Mouse (Mus musculus): ENCODE results near the gene Mafg.
"Not testable (repeated sequence)": the region's sequence is repeated elsewhere in the genome, so short reads cannot be mapped to it uniquely, and the experiment has no call there.

Gene Mafg

DNA sequence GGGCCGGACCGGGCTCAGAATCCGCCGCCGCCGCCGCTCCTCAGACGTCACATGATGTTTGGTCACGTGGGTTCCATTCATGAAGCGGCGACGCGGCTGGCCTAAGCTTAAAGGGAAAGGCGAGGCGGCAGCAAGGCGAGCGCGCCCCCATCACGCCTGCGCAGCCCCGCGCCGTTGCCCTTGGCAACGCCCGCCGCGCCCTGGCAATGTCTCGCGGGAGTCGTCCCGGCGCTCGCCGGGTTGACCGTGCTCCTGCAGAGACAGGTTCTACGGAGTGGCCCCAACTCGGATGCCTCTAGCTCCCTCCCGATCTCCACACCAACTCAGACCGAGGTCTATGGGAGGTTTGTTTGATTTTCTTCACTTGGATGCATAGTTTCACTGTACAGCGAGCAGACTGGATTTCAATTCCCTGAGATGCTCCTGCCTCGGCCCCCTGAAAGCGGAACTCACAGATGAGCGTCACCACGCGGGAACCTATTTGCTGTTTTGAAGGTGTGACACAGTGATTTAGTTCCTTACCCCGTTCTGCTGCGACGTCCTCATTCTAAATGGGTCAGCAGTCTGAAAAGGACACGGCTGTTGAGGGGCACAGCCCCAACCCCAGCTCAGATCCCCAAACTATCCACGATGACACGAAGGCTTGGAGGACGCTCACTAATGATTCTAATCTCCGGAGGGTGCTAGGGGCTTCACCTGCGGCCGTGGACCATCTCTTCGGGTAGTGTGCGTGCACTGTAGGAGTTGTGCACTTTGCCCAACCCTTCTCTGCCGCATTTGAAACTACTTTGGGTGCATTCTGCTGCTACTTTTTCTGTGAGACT, at the start of gene Mafg:
Gene Mafg, minus strand, starts transcription at position 81 of the 824 bp plus-strand sequence.
- in situ Hi-C loops (cut with MboI, MseI) = no loop called here

DNA sequence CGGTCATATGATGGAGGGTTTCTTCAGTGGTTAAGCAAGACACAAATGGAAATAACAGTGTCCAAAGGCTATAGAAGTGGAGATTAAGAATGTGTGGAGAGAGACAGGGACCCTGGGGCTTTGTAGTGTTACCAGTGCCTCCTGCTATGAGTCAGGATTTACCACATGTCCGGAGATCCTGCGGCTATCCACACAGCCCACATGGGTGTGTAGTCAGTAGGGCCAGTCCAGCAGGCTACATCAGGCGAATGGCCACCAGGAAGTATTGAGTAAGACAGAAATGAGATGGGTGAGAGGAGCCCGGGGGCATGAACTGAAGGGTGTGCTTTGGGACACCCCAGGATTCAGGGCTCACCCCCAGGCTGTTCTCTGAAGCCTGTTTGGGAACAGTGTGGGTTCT, 49.3 kb upstream of the Mafg start:
- in situ Hi-C loops (cut with MboI, MseI) = no loop called here

DNA sequence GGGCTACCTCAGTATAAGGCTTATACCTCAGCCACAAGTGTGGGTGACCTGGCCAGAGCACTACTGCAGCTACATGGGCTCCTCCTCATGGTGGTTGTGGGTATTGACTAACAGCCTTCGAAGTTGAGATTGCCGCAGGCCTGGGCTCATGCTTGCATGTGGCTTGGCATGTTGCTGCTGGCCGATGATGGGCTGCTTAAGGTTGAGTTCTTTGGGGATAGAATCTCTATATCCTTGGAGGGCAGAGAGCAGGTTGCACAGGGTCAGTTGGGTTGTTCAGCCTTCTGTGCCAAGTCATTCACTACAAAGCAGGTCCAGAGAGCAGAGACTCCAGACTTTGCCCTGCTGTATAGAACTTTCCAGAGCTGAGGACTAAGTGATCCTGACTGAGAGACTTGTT, 46.5 kb upstream of the Mafg start:
- in situ Hi-C loops (cut with MboI, MseI) = no loop called here

DNA sequence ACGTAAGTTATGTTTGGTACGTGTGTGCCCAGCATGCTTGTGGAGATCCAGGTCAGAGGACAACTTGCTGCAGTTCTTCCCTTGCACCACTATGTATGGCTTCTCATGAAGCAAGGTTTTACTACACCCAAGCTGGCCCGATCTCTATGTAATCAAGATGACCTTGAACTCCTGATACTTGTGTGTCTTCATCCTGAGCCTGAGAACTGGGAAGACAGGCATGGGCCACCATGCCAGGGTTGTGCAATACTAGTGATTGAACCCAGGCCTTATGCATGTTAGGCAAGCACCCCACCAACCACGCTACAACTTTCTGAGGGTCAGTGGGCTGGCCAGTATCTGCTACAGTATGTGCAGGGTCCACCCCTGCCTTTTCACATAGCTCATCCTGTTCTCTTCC, 43.6 kb upstream of the Mafg start:
- in situ Hi-C loops (cut with MboI, MseI) = no loop called here

DNA sequence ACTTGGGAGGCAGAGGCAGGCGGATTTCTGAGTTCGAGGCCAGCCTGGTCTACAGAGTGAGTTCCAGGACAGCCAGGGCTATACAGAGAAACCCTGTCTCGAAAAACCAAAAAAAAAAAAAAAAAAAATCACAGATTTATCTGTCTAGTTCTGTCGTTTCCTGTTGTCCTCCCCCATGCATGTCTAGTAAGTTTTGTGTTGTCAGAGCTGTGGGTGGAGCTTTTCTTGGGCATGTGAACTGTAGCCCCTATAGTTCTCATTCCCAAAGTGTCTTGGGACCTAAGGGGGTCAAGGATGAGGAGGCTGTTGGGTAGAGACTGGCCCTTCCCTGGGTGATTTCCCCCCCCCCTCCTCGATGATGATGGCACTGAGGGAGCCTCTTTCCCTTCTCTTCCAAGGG, 42.5 kb upstream of the Mafg start:
- in situ Hi-C loops (cut with MboI, MseI) = not testable (repeated sequence)

DNA sequence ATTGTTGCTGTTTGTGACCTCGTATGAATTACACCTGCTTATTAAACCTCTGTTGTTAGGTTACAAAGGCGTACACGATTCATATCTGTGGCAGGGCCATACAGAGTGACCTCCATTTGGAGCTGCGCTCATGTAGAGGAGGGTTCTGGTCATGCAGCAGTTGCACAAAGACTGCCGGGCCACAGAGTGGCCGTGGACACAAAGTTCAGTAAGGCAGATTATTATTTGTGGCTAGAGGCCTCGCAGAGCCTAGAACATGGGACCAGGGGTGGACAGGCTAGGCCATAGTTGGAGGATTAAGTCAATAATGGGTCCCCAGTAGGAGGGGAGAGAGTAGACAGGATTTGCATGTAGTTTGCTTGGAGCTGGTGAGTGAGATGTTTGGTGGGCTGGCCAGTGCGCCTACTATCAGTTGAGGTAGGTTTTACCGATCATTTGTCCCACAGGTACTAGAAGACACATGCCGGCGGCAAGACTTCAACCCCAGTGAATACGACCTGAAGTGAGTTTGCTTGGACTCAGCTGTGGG, 40.3 kb upstream of the Mafg start:
- in situ Hi-C loops (cut with MboI, MseI) = no loop called here

DNA sequence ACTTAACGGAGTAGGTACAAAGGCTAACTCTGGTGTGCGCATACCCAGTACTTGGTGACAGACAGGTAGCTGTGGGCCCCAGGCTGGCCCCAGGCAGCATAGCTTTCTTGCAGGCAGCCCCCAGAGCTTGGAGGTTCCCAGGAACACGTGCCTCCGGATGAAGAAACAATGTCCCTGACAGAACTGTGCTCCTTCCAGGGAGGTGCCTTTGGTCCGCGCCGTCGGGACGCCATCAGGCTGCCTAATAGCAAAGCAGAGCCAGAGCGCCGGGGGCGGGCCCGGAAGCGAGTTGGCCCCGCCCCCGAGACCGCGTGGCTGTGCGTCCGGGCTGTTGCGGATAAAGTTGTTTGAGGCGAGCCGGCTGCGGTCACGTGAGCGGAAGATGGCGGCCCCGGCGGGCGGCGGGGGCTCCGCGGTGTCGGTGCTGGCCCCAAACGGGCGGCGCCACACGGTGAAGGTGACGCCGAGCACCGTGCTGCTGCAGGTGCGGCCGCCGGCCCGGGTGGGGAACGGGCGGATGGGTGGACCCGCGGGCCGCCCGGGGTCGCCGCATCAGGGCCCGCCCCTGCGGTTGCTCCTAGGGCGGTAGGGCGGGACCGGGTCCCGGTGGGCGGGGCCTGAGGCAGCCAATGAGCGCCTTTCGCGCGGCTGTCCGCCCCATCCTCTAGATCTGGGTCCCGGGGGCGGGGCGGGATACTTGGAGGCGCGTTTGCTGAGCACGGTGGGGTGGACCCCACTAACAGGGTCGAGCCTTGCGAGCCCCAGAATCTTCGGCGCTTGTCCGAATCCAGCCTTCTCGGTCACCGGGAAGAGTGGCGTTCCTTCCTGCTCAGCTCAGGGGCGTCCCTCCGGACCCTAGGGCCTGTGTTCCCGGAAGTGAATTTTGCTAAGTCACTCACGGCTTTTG, 39.5 kb upstream of the Mafg start, which contains the start of gene Aspscr1:
Gene Aspscr1, plus strand, starts transcription at position 287 of the 907 bp plus-strand sequence.
- in situ Hi-C loops (cut with MboI, MseI) = no loop called here

DNA sequence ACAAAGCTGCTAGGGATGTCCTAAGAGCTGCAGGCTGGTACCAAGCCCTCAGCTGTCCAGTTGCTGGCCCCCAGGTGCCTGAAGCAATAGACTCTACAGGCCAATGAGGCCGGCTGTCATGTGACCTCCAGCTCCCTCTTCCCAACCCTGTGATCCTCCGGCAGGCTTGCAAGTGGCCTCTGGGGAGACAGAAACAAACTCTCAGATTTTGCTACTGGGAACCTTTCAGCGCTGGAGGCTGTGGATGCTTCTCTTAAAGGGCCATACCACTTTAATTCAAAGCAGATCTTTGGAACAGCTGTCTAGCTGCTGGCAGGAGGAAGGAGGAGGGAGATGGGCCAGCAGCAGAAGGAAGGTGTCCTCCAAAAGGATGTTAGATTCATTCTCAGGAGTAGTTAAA, 33.2 kb upstream of the Mafg start:
- in situ Hi-C loops (cut with MboI, MseI) = no loop called here

DNA sequence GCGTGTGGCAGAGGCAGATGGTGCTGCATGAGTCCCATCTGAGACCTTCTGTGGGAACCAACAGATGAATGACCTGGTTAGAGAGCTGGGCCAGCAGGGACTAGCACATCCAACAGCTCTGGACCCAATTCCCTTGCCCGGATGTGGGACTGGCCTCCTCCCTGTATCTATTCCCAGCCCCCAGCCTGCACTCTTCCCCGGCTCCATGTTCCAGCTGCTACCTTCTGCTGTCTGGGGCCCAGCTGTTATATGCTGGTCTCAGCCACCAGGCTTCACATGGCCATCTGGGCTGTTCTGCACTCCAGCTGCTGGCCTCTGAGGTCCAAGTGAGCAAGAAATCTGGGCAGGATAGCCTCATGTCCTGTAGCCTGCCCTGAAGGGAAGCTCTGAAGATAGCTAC, 32.0 kb upstream of the Mafg start:
- in situ Hi-C loops (cut with MboI, MseI) = no loop called here

DNA sequence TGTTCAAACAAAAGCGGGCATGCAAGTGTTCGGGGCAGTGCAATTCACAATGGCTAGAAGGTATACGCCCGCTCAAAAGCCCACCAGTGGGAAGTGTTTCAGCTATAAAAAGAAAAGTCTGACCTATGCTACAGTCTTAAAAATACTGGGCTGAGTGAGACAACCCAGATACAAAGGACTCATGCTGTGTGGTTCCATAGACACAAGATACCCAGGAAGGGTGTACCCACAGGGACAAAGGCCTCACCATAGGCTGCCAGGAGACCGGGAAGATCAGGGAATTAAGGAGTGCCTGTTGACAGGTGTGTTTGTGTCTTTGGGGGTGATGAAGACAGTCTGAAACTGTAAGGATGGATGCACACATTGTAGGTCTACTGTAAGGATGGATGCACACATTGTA, 30.3 kb upstream of the Mafg start:
- in situ Hi-C loops (cut with MboI, MseI) = no loop called here

DNA sequence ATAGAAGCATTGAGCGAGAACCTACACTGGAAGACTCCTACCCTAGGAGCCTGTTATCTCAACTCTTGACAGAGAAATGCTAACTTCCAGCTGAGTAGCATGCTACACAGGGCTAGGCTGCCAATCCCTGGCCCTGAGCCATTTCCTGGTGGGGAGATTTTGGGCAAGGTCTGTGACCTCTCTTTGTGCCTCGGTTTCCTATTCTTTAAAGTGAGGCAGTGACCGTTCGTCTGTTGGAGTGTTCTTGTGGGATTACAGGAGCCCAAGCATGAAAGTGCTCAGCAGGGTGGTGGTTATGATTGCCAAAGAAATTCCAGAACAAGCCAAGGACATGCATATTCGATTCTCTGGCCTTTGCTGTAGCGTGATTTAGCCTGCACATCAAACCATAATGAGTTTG, 29.4 kb upstream of the Mafg start:
- in situ Hi-C loops (cut with MboI, MseI) = no loop called here

DNA sequence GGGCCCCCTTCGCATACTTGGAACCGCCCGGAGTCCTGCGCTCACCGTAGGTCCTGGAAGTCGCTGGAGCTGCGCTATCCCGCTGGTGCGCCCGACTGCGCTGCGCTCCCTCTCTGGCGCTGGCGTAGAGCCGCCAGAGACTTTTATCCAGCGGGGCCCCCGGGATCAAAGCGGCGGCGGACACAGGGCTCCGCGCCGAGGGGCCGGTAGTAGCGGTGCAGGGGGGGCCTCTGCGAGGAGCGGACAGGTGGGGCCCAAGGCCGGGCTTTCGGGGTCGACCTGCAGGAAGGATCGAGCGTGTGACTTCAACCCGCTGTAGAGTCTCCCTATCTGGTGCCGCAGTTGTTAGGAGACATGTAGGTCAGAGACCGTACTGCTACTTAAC, 27.7 kb upstream of the Mafg start, which contains the start of gene Notum:
Gene Notum, minus strand, starts transcription at position 100 of the 385 bp plus-strand sequence.
- in situ Hi-C loops (cut with MboI, MseI) = no loop called here

DNA sequence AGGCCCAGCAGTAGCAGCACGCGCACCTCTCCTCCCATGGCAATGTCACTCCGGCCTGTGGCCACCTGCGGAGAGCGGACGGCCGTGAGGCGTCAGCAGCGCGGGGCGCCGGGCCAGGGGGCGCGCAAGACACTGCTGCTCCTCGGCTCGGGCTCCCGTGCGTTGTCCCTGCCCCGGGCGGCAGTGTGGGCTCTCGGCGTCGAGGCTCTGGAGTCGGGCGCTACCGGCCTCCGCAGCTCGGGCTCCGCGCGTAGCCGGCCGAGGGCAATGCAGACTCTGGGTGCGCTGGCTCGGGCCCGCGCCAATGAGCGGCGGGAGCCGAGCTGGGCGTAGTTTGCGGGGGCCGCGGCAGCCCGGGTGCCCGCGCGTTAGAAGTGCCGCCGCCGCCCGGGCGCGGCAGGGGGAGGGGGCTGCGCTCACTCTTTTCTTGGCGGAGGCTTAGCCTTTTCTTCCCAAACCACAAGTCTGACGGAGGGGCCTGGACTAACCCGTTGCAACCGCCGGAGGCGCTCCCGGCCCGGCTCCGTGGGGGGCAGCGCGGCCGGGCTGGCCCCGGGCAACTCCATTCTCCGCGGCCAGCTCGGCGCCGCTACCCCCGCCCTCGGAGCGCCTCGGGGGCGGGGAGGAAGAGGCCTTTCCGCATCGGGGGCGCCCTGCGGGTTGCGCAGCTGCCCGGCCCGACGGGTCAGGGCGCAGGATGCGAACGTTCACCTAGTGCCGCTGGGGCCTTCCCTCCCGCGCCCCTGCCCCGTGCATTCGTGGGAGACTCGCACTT, 27.1 kb upstream of the Mafg start:
- in situ Hi-C loops (cut with MboI, MseI) = no loop called here

DNA sequence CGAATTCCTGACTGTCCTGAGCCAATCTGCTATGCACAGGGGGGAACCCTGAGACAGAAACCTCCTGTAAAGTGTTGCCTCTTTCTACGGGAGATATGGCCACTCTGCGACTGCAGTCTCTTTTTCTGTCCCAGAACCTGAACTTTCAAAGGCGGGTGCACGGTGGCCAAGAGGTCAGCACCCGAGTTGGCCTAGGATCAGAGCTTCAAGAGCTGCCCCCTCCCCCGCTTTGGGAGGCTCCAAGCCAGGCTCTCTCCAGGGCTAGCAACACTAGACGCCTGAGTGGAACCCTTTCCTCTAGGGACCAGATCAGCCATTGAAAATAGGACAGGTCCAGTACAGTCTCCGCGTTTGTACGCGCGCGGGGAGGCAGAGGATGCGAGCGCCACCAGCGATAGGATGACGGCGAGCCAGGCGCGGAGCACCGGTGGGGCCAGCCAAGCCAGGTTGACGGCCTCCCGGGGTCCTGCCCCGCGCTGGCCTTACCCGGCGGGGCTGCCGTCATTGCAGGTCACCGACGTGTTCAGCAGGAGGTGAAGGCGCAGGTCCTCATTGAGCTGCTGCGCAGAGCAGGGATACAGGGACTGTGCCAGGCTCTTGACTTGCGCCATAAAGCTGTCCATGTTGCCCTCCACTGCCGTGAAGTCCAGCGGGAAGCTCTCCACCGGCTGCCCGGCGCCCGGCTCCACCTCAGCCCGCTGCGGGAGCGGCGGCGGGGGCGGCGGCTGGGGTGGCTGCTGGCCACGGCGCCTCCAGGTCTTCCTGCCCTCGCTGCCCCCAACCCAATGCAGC, 26.3 kb upstream of the Mafg start:
- in situ Hi-C loops (cut with MboI, MseI) = no loop called here

DNA sequence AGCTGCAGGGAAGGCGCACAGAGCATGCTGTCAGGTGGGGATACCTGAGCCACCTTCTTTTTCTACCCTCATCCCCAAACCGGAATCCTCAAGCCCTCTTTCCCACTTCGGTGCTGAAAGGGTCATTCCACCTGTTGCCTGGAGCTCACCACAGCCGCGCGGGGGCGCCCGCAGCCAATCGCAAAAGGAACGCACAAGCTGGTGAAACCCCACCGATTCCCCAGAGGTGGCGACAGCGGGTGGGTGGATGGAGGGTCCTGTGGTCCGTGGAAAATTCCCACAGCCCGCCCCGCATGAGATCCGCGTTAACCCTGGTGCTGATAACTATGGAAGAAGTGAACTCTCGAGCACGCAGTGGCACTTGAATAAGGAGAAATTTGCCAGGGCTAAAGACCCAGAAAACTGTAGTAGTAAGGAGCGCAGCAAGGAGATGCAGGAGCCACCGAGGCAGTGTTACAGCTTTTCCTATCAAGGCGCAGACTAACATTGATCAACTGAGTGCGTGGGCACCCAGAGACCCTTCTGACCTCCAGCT, 25.5 kb upstream of the Mafg start:
- in situ Hi-C loops (cut with MboI, MseI) = no loop called here

DNA sequence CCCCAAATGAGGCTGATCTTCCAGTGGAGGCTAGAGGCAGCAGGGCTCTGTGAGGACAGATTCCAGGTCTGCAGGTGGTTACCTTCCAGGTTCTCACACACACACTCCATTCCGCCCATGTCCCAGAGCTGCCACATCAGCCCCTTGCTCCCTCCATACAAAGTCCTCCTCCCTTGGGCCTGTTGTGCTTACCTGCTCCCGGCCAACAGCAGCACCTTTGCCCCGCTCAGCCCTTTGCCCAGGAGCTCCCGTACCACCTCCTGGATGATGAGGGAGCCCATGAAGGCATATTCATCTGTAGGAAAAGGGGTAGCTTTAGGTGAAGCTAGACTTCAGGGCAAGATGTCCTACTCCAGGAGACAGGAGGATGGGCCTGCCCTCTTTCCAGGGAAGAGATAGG, 23.9 kb upstream of the Mafg start:
- in situ Hi-C loops (cut with MboI, MseI) = no loop called here

DNA sequence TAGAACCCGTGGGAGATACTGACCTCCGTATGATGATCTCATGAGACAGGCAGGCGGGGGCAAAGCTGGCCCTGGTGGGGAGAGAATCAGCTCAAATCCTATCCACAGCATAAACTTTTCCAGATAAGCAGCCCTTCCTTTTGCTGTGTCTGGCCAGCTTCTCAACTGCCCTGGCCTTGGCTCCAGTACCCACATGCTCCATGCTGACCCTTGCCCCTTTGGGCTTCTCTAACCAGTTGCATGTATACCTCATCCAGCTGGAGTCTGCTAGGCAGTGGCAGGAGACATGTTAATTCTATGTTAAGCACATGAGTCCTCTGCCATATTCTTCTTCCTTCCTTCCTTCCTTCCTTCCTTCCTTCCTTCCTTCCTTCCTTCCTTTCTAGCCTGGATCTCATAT, 21.3 kb upstream of the Mafg start:
- in situ Hi-C loops (cut with MboI, MseI) = no loop called here

DNA sequence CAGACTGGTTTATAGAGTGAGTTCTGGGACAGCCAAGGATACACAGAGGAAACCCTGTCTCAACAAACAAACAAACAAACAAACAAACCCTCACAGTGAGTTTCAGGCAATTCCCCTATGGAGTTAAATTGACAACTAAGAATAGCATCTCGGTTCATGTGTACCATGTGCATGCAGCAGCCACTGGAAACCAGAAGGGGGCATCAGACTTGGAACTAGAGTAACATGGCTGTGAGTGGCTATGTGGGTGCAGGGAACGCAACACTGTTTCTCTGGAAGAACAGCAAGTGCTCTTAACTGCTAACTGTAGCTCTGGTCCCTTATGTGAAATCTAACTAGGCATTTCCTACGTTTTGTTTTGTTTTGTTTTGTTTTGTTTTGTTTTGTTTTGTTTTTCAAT, 18.5 kb upstream of the Mafg start:
- in situ Hi-C loops (cut with MboI, MseI) = no loop called here

DNA sequence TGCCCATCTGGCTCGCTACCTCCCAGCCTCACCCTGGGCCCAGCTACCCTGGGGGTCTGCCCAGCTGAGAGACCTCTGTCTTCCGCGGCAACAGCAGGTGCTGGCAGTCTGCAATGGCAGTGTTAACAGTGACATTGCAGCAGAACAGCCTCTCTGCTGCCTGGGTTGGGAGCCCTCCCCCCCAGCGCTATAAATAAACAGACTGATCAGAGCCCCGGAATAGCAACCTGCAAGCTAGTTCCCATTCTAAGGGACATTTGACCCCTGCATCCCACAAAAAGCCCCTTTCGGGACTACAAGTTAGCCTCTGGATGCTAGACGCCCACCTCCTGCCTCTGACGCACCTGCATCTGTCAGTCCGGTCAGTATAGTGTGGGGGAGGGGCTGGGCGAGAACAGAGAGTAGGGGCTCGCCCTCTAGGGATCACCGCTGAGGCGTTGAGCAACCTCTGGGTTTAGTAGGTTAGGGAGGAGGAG, 14.6 kb upstream of the Mafg start, which contains the start of gene Myadml2:
Gene Myadml2, minus strand, starts transcription at position 158 of the 476 bp plus-strand sequence.
- in situ Hi-C loops (cut with MboI, MseI) = no loop called here
